Mouse (Mus musculus): ENCODE measurements around the gene Zp3. TPM values are rescaled to one million over a fixed set of nuclear protein-coding genes. Genes with fewer than 3 reads are reported as not detected.

Gene Zp3
- 0.13 and 0.16 TPM in 2 replicates for polyA plus RNA-seq (2015; fragmentation: Nextera tagmentation; extraction: Ambion mirVana)

GRCm38 (mm10) chr5:135979904-135980303 lies at the start of gene Zp3:
Zp3 (plus strand) TSS chr5:135980099.
- H3K4me1 ChIP-seq (replicated peaks; ENCODE audit: insufficient read depth, low read length), result no peaks in the 10 kb centered on the region
- H3K27me3 ChIP-seq (ENCODE audit: insufficient read depth, low read length), result no peaks in the 10 kb centered on the region
- WGBS, result 67% methylated on average over 8 of the region's 8 CpGs
- no peaks in the 10 kb centered on the region for H3K36me3 ChIP-seq (ENCODE audit: insufficient read depth, low read length)
- TF ChIP-seq CTCF (IDR thresholded peaks at IDR 0.05; ENCODE audit: low read depth), result no peak
- H3K9ac ChIP-seq (ENCODE audit: low read depth, low read length), result no peak within 1 kb of the TSS
- H3K4me2 ChIP-seq (ENCODE audit: low read length), result no peak within 1 kb of the TSS
- no peak within 1 kb of the TSS for H3K27ac ChIP-seq
- no peak within 1 kb of the TSS for H3K4me3 ChIP-seq (replicated peaks; ENCODE audit: low read depth, low read length)
- DNase-seq (ENCODE audit: low spot score), result no peak
- no peak for ATAC-seq (replicated peaks; ENCODE audit: low FRiP score, low read depth)
- no peaks in the 10 kb centered on the region for H3K9me3 ChIP-seq (replicated peaks; ENCODE audit: low read length)

- Histone ChIP-seq H3K9ac (ENCODE audit: low read depth, low read length) (no peak overlapping the region), H3K4me1 (replicated peaks; ENCODE audit: insufficient read depth, low read length) (0 out of 2 replicates have a peak, but pooled peaks cover 3% of the 10 kb centered on the region), H3K4me2 (ENCODE audit: low read length) (no peak overlapping the region), H3K27ac (no peak overlapping the region), H3K4me3 (replicated peaks; ENCODE audit: low read depth, low read length) (no peak overlapping the region), H3K27me3 (ENCODE audit: insufficient read depth, low read length) (no peaks in the 10 kb centered on the region), H3K9me3 (replicated peaks; ENCODE audit: low read length) (no peaks in the 10 kb centered on the region), H3K36me3 (ENCODE audit: insufficient read depth, low read length) (peaks cover 21% of the 10 kb centered on the region)
- ATAC-seq (replicated peaks; ENCODE audit: low FRiP score, low read depth), result no peak
- no peak for DNase-seq (ENCODE audit: low spot score)
- no peak for TF ChIP-seq CTCF (IDR thresholded peaks at IDR 0.05; ENCODE audit: low read depth)
- WGBS, result 89% methylated on average over 9 of the region's 9 CpGs
Observed at GRCm38 (mm10) chr5:135931526-135931925, 48.4 kb upstream of the Zp3 start.

DNA sequence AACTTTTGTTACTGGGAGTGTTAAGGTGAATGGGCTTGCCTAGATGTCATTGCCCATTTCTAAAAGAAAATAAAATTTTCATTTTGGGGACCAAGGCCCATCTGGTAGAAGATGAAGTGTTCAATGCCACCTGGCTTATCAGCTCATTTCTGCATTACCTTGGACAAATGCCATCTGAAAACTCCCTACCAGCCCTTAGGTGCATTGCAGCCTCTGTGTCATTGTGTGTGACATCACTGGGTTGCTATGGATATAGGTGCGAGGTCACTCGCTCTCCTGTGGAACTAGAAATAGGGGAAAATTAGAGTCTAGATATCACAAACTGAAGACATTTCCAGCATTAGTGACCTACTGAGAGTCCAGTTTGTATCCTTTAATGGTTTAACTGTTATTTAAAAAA lies 47.5 kb upstream of the Zp3 start:
- no peak for ATAC-seq (replicated peaks; ENCODE audit: low FRiP score, low read depth)
- 77% methylated on average over 2 of the region's 2 CpGs for WGBS
- DNase-seq (ENCODE audit: low spot score), result no peak

DNA sequence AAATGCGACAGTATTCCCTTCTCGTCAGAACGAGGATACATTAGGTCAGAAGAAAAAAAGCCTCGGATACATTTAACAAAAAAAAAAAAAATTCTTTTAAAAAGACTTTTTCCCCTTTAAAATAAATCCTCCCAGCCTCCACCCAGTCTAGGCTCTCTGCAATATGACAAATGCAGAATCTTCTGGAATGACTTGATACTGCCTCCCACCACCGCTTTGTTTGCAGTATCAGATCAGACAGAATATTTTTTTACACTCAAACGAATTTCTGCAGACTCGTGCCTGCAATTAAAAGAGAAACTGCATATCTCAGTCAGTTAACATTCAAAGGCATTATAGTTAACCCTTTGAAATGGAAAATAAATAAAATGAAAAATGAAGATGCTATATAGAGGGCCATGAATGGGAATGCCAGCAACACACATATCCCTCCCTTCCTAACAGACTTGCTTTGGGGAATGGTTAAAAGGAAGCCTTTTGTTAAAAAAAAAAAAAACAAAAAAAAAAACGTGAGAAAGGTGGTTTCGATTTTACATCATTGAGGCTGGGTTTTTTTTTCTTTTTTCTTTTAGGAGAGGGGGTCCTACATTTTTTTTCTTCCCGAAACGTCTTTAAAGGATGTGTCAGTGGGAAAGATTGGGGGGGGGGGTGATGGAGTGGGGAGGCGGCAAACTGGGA lies 46.5 kb upstream of the Zp3 start:
- ATAC-seq (replicated peaks; ENCODE audit: low FRiP score, low read depth) (no peak), DNase-seq (ENCODE audit: low spot score) (no peak)
- Histone ChIP-seq H3K36me3 (ENCODE audit: insufficient read depth, low read length) (peaks cover 17% of the 10 kb centered on the region), H3K9ac (ENCODE audit: low read depth, low read length) (peak overlapping the region; percentile 69), H3K27me3 (ENCODE audit: insufficient read depth, low read length) (no peaks in the 10 kb centered on the region), H3K4me3 (replicated peaks; ENCODE audit: low read depth, low read length) (peak overlapping the region; percentile 83), H3K27ac (peak overlapping the region; percentile 98), H3K9me3 (replicated peaks; ENCODE audit: low read length) (no peaks in the 10 kb centered on the region), H3K4me1 (replicated peaks; ENCODE audit: insufficient read depth, low read length) (0 out of 2 replicates have a peak, but pooled peaks cover 3% of the 10 kb centered on the region), H3K4me2 (ENCODE audit: low read length) (peak overlapping the region; percentile 69)
- TF ChIP-seq CTCF (IDR thresholded peaks at IDR 0.05; ENCODE audit: low read depth), result no peak
- 4% methylated on average over 12 of the region's 12 CpGs for WGBS

More for the DNA sequence above, 47.5 kb upstream of the Zp3 start:
- Histone ChIP-seq H3K36me3 (ENCODE audit: insufficient read depth, low read length) (peaks cover 17% of the 10 kb centered on the region), H3K9ac (ENCODE audit: low read depth, low read length) (no peak overlapping the region), H3K4me3 (replicated peaks; ENCODE audit: low read depth, low read length) (no peak overlapping the region), H3K27me3 (ENCODE audit: insufficient read depth, low read length) (no peaks in the 10 kb centered on the region), H3K27ac (no peak overlapping the region), H3K4me1 (replicated peaks; ENCODE audit: insufficient read depth, low read length) (0 out of 2 replicates have a peak, but pooled peaks cover 3% of the 10 kb centered on the region), H3K9me3 (replicated peaks; ENCODE audit: low read length) (no peaks in the 10 kb centered on the region), H3K4me2 (ENCODE audit: low read length) (no peak overlapping the region)
- no peak for TF ChIP-seq CTCF (IDR thresholded peaks at IDR 0.05; ENCODE audit: low read depth)

- Histone ChIP-seq H3K27me3 (ENCODE audit: insufficient read depth, low read length) (no peaks in the 10 kb centered on the region), H3K36me3 (ENCODE audit: insufficient read depth, low read length) (peaks cover 17% of the 10 kb centered on the region), H3K4me3 (replicated peaks; ENCODE audit: low read depth, low read length) (peak overlapping the region; percentile 83), H3K9ac (ENCODE audit: low read depth, low read length) (peak overlapping the region; percentile 69), H3K9me3 (replicated peaks; ENCODE audit: low read length) (no peaks in the 10 kb centered on the region), H3K4me2 (ENCODE audit: low read length) (peak overlapping the region; percentile 69), H3K4me1 (replicated peaks; ENCODE audit: insufficient read depth, low read length) (0 out of 2 replicates have a peak, but pooled peaks cover 3% of the 10 kb centered on the region), H3K27ac (peak overlapping the region; percentile 98)
- TF ChIP-seq CTCF (IDR thresholded peaks at IDR 0.05; ENCODE audit: low read depth), result 0 out of 2 replicates have a peak, but pooled peaks have one; percentile 4
- peak; percentile 62 for DNase-seq (ENCODE audit: low spot score)
- under 1% methylated on average over 35 of the region's 35 CpGs for WGBS
- ATAC-seq (replicated peaks; ENCODE audit: low FRiP score, low read depth), result peak; percentile 50
Observed at GRCm38 (mm10) chr5:135933900-135934441, 45.9 kb upstream of the Zp3 start.

DNA sequence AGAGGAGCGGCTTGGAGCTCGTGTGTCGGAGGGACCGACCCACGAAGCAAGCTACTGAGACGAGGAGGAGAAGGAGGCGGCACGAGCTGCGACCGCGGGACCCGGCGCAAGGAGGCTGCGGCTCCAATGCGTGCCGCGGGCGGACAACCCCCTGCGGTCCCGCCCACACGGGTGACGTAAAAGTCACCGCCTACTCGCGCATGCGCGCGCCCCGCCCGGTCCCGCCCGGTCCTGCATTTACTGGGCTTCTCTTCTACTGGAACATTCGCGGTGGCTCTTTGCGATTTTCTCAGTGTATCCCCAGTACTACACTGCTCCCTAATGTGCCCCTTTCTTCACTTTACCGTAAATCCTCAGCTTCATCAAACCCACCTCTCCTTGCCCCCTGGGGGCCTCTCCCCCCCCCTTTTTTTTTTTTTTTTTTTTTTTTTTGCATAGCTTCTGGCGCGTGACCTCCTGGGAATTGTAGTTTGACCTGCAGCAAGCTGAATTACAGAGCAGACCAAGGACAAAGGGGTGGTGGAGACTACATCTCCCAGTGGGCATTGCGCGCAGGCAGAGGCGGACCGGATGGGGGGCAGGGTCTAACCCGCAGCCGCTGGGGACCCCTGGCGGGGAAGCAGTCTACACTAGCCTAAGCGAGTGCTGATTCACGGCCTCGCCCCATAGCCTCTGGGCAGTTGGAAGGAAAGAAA lies 45.3 kb upstream of the Zp3 start, which contains the start of gene Ywhag:
TSS of gene Ywhag (minus strand) at position 136 of the 695 bp plus-strand sequence.
- Histone ChIP-seq H3K36me3 (ENCODE audit: insufficient read depth, low read length) (peaks cover 12% of the 10 kb centered on the region), H3K27ac (peak within 1 kb of the TSS; percentile 98), H3K4me2 (ENCODE audit: low read length) (peak within 1 kb of the TSS; percentile 69), H3K4me3 (replicated peaks; ENCODE audit: low read depth, low read length) (peak within 1 kb of the TSS; percentile 83), H3K9ac (ENCODE audit: low read depth, low read length) (peak within 1 kb of the TSS; percentile 69), H3K27me3 (ENCODE audit: insufficient read depth, low read length) (no peaks in the 10 kb centered on the region), H3K9me3 (replicated peaks; ENCODE audit: low read length) (no peaks in the 10 kb centered on the region), H3K4me1 (replicated peaks; ENCODE audit: insufficient read depth, low read length) (0 out of 2 replicates have a peak, but pooled peaks cover 3% of the 10 kb centered on the region)
- under 1% methylated on average over 40 of the region's 48 CpGs for WGBS
- ATAC-seq (replicated peaks; ENCODE audit: low FRiP score, low read depth) (peak; percentile 93), DNase-seq (ENCODE audit: low spot score) (peak; percentile 100)
- peak; percentile 76 for TF ChIP-seq CTCF (IDR thresholded peaks at IDR 0.05; ENCODE audit: low read depth)
